Mouse (Mus musculus) ES-Bruce4 (cell line): ENCODE measurements around the gene Mpig6b.

Source experiments
- CTCF ChIP-seq: IDR thresholded peaks from one replicate; pipeline ENCODE4 v1.8.1; 2011; ENCODE audit warnings: low read depth, low read length
- EP300 ChIP-seq: IDR thresholded peaks from 2 replicates; pipeline ENCODE4 v1.6.1; 2011; ENCODE audit warnings: low read depth, low read length; ENCODE audit not compliant: insufficient read depth
- POLR2A ChIP-seq: IDR thresholded peaks from one replicate; pipeline ENCODE4 v1.8.1; 2011; ENCODE audit warnings: low read length; ENCODE audit not compliant: insufficient read depth

GRCm38 (mm10) chr17:35058911-35059892 lies 6.8 kb downstream of the Mpig6b start, which contains the start of gene Ddah2:
- TF ChIP-seq CTCF (peak; percentile 48), POLR2A (no peak), EP300 (0 out of 2 replicates have a peak, but pooled peaks have one; percentile 50)
